Mouse (Mus musculus) embryonic facial prominence, embryonic 14.5 days (tissue): ENCODE measurements around the gene Hnf1a. TPM values are rescaled to one million over a fixed set of nuclear protein-coding genes. Genes with fewer than 3 reads are reported as not detected.

ENCODE experiments used
- ATAC-seq: fragments of 200-750 bp; cut with Nextera tagmentation; 2 replicates; pipeline ENCODE4 v1.8.0; 2017; ENCODE audit warnings: low read depth, moderate number of reproducible peaks, moderate TSS enrichment
- DNase-seq: peaks from one replicate; pipeline ENCODE4 v3.0.0-alpha.2; 2015; ENCODE audit warnings: low spot score
- H3K27ac ChIP-seq: fragments of 300-500 bp; sonication (generic); replicated peaks from 2 replicates; pipeline ENCODE4 v1.5.1; 2014; ENCODE audit warnings: low read depth, mild to moderate bottlenecking, low read length, moderate library complexity
- H3K27me3 ChIP-seq: fragments of 300-500 bp; sonication (generic); replicated peaks from 2 replicates; pipeline ENCODE4 v1.6.1; 2014; ENCODE audit warnings: low read length; ENCODE audit not compliant: control insufficient read depth, insufficient read depth
- H3K36me3 ChIP-seq: fragments of 300-500 bp; sonication (generic); 2 replicates; pipeline ENCODE4 v1.6.1; 2014; ENCODE audit warnings: low read length, mixed read lengths; ENCODE audit not compliant: control insufficient read depth, insufficient read depth
- H3K4me1 ChIP-seq: fragments of 300-500 bp; sonication (generic); 2 replicates; pipeline ENCODE4 v1.6.1; 2014; ENCODE audit warnings: antibody characterized with exemption, low read length; ENCODE audit not compliant: control insufficient read depth, insufficient read depth
- H3K4me2 ChIP-seq: fragments of 300-500 bp; sonication (generic); 2 replicates; pipeline ENCODE4 v1.6.1; 2014; ENCODE audit warnings: low read depth, mild to moderate bottlenecking, low read length, moderate library complexity, mixed read lengths
- H3K4me3 ChIP-seq: fragments of 300-500 bp; sonication (generic); 2 replicates; pipeline ENCODE4 v1.5.1; 2014; ENCODE audit warnings: low read depth, mild to moderate bottlenecking, low read length
- H3K9ac ChIP-seq: fragments of 300-500 bp; sonication (generic); 2 replicates; pipeline ENCODE4 v1.6.1; 2014; ENCODE audit warnings: low read depth, mild to moderate bottlenecking, low read length, moderate library complexity, mixed read lengths
- H3K9me3 ChIP-seq: fragments of 300-500 bp; sonication (generic); 2 replicates; pipeline ENCODE4 v1.6.1; 2016; ENCODE audit warnings: low read length; ENCODE audit not compliant: control insufficient read depth
- WGBS: fragments of 180-500 bp; shearing (Covaris S2); extraction: QIAGEN DNeasy Blood & Tissue Kit; methylation state at CpG from one replicate; pipeline ENCODE4 v1.1.7; 2014; 5-methylcytosine and 5-hydroxymethylcytosine counted together
- polyA plus RNA-seq: library from polyadenylated mRNA; unstranded; fragments of >200 nt; fragmentation: Nextera tagmentation; extraction: Ambion mirVana; gene quantifications from 2 replicates; pipeline ENCODE4 v1.2.1, GENCODE M21; 2014

Hnf1a gene
- polyA plus RNA-seq: 0.10 TPM in 2 replicates

- no peak within 1 kb of the TSS for H3K4me2 ChIP-seq
- peaks cover 8% of the 10 kb centered on the region; the same call in 1 of the 2 replicates for H3K27me3 ChIP-seq
- H3K4me3 ChIP-seq: no peak within 1 kb of the TSS
- no peaks in the 10 kb centered on the region for H3K4me1 ChIP-seq
- DNase-seq (no peak), ATAC-seq (no peak)
- no peak within 1 kb of the TSS for H3K9ac ChIP-seq
- H3K27ac ChIP-seq: no peak within 1 kb of the TSS
- no peaks in the 10 kb centered on the region for H3K36me3 ChIP-seq
- WGBS: 80% methylated on average over 14 of the region's 17 CpGs
- H3K9me3 ChIP-seq: no peaks in the 10 kb centered on the region
Observed at GRCm38 (mm10) chr5:114970824-114971227, at the start of gene Hnf1a. Gene Hnf1a (minus strand): TSS chr5:114971094.

- ATAC-seq: no peak
- Histone ChIP-seq H3K4me3 (no peak overlapping the region), H3K9ac (no peak overlapping the region), H3K4me1 (peaks cover 8% of the 10 kb centered on the region; the same call in 1 of the 2 replicates), H3K27ac (no peak overlapping the region), H3K9me3 (no peaks in the 10 kb centered on the region), H3K36me3 (no peaks in the 10 kb centered on the region), H3K4me2 (no peak overlapping the region), H3K27me3 (no peaks in the 10 kb centered on the region)
- WGBS: 60% methylated on average over 4 of the region's 4 CpGs
- DNase-seq: no peak
Observed at GRCm38 (mm10) chr5:115018813-115019212, 47.9 kb upstream of the Hnf1a start.

GRCm38 (mm10) chr5:115018270-115018669 lies 47.4 kb upstream of the Hnf1a start:
- H3K4me1 ChIP-seq: peaks cover 11% of the 10 kb centered on the region
- H3K27ac ChIP-seq: no peak overlapping the region
- no peak for ATAC-seq
- no peak overlapping the region for H3K9ac ChIP-seq
- no peak overlapping the region for H3K4me3 ChIP-seq
- no peaks in the 10 kb centered on the region for H3K9me3 ChIP-seq
- H3K36me3 ChIP-seq: no peaks in the 10 kb centered on the region
- no peak overlapping the region for H3K4me2 ChIP-seq
- no peak for DNase-seq
- no peaks in the 10 kb centered on the region for H3K27me3 ChIP-seq
- 58% methylated on average over 2 of the region's 2 CpGs for WGBS

- Histone ChIP-seq H3K9me3 (no peaks in the 10 kb centered on the region), H3K4me2 (no peak overlapping the region), H3K9ac (no peak overlapping the region), H3K4me1 (peaks cover 22% of the 10 kb centered on the region), H3K27ac (no peak overlapping the region), H3K27me3 (no peaks in the 10 kb centered on the region), H3K4me3 (no peak overlapping the region), H3K36me3 (no peaks in the 10 kb centered on the region)
- 55% methylated on average over 4 of the region's 4 CpGs for whole genome bisulfite sequencing
- no peak for DNase-seq
- no peak for ATAC-seq
Observed at GRCm38 (mm10) chr5:115015121-115015520, 44.2 kb upstream of the Hnf1a start.

- DNase-seq (no peak), ATAC-seq (no peak)
- H3K4me2 ChIP-seq: no peak overlapping the region
- 80% methylated on average over 1 of the region's 1 CpGs for WGBS
- no peak overlapping the region for H3K4me3 ChIP-seq
- peaks cover 22% of the 10 kb centered on the region for H3K4me1 ChIP-seq
- no peaks in the 10 kb centered on the region for H3K36me3 ChIP-seq
- H3K27me3 ChIP-seq: no peaks in the 10 kb centered on the region
- no peak overlapping the region for H3K9ac ChIP-seq
- H3K9me3 ChIP-seq: no peaks in the 10 kb centered on the region
- H3K27ac ChIP-seq: no peak overlapping the region
Observed at GRCm38 (mm10) chr5:115014570-115014969, 43.7 kb upstream of the Hnf1a start.

- ATAC-seq (no peak), DNase-seq (no peak)
- no peaks in the 10 kb centered on the region for H3K36me3 ChIP-seq
- no peaks in the 10 kb centered on the region for H3K9me3 ChIP-seq
- peaks cover 22% of the 10 kb centered on the region for H3K4me1 ChIP-seq
- no peak overlapping the region for H3K9ac ChIP-seq
- H3K4me2 ChIP-seq: peak overlapping the region; percentile 77
- no peaks in the 10 kb centered on the region for H3K27me3 ChIP-seq
- peak overlapping the region; percentile 100; the same call in 1 of the 2 replicates for H3K4me3 ChIP-seq
- no peak overlapping the region for H3K27ac ChIP-seq
- WGBS: 65% methylated on average over 3 of the region's 3 CpGs
Observed at GRCm38 (mm10) chr5:115013436-115013835, 42.5 kb upstream of the Hnf1a start.

GRCm38 (mm10) chr5:115011519-115012261 lies 40.8 kb upstream of the Hnf1a start:
- WGBS: 0% methylated on average over 28 of the region's 63 CpGs
- Histone ChIP-seq H3K4me3 (peak overlapping the region; percentile 100), H3K36me3 (no peaks in the 10 kb centered on the region), H3K9ac (peak overlapping the region; percentile 98), H3K27me3 (no peaks in the 10 kb centered on the region), H3K9me3 (no peaks in the 10 kb centered on the region), H3K4me2 (peak overlapping the region; percentile 77), H3K4me1 (peaks cover 17% of the 10 kb centered on the region), H3K27ac (peak overlapping the region; percentile 92)
- ATAC-seq (peak; percentile 17), DNase-seq (peak; percentile 30)

GRCm38 (mm10) chr5:115011217-115011518 lies 40.3 kb upstream of the Hnf1a start:
- ATAC-seq: peak; percentile 32
- WGBS: no CpG with 5 or more reads among the region's 57 CpGs

More at GRCm38 (mm10) chr5:115011217-115011518, 40.3 kb upstream of the Hnf1a start:
- DNase-seq: no peak
- peak overlapping the region; percentile 100 for H3K4me3 ChIP-seq
- peak overlapping the region; percentile 92 for H3K27ac ChIP-seq
- H3K4me2 ChIP-seq: peak overlapping the region; percentile 77
- H3K27me3 ChIP-seq: no peaks in the 10 kb centered on the region
- no peaks in the 10 kb centered on the region for H3K36me3 ChIP-seq
- peak overlapping the region; percentile 98 for H3K9ac ChIP-seq
- H3K9me3 ChIP-seq: no peaks in the 10 kb centered on the region
- peaks cover 17% of the 10 kb centered on the region for H3K4me1 ChIP-seq
